Mouse (Mus musculus) embryonic facial prominence, embryonic 12.5 days (tissue): ENCODE results near the gene Adamts2. TPM values are rescaled to one million over a fixed set of nuclear protein-coding genes. Genes with fewer than 3 reads are reported as not detected.

Source experiments
- ATAC-seq: fragments of 200-750 bp; cut with Nextera tagmentation; 2 replicates; pipeline ENCODE4 v1.8.0; 2017; ENCODE audit not compliant: insufficient number of reproducible peaks, insufficient read depth, low FRiP score, low TSS enrichment
- H3K27ac ChIP-seq: fragments of 300-500 bp; sonication (generic); 2 replicates; pipeline ENCODE4 v1.5.1; 2016; ENCODE audit warnings: mild to moderate bottlenecking
- H3K27me3 ChIP-seq: fragments of 300-500 bp; sonication (generic); 2 replicates; pipeline ENCODE4 v1.6.1; 2016; ENCODE audit warnings: mild to moderate bottlenecking, moderate library complexity
- H3K36me3 ChIP-seq: fragments of 300-500 bp; sonication (generic); 2 replicates; pipeline ENCODE4 v1.6.1; 2016; ENCODE audit warnings: mild to moderate bottlenecking
- H3K4me1 ChIP-seq: fragments of 300-500 bp; sonication (generic); 2 replicates; pipeline ENCODE4 v1.6.1; 2016
- H3K4me2 ChIP-seq: fragments of 300-500 bp; sonication (generic); replicated peaks from 2 replicates; pipeline ENCODE4 v1.6.1; 2016; ENCODE audit warnings: mild to moderate bottlenecking, moderate library complexity
- H3K4me3 ChIP-seq: fragments of 300-500 bp; sonication (generic); 2 replicates; pipeline ENCODE4 v1.5.1; 2016; ENCODE audit warnings: mild to moderate bottlenecking
- H3K9ac ChIP-seq: fragments of 300-500 bp; sonication (generic); 2 replicates; pipeline ENCODE4 v1.6.1; 2016; ENCODE audit warnings: mild to moderate bottlenecking, moderate library complexity
- H3K9me3 ChIP-seq: fragments of 300-500 bp; sonication (generic); 2 replicates; pipeline ENCODE4 v1.6.1; 2016; ENCODE audit warnings: mild to moderate bottlenecking, moderate library complexity
- WGBS: fragments of 180-500 bp; shearing (Covaris S2); methylation state at CpG from one replicate; pipeline ENCODE4 v1.1.7; 2016; 5-methylcytosine and 5-hydroxymethylcytosine counted together
- polyA plus RNA-seq: library from polyadenylated mRNA; unstranded; fragments of >200 nt; fragmentation: Nextera tagmentation; extraction: Ambion mirVana; gene quantifications from 2 replicates; pipeline ENCODE4 v1.2.1, GENCODE M21; 2016

Adamts2 gene
- polyA plus RNA-seq, 1 experiment from 2014 or later = 9.8 TPM

- Histone ChIP-seq H3K4me3 (no peak overlapping the region), H3K4me2 (no peak overlapping the region), H3K4me1 (peaks cover 14% of the 10 kb centered on the region), H3K9ac (no peak overlapping the region), H3K36me3 (no peaks in the 10 kb centered on the region), H3K27ac (no peak overlapping the region), H3K9me3 (no peaks in the 10 kb centered on the region), H3K27me3 (peaks cover 45% of the 10 kb centered on the region)
- no peak for ATAC-seq
- 57% methylated on average over 2 of the region's 2 CpGs for WGBS
Observed at GRCm38 (mm10) chr11:50599156-50599555, 2.7 kb upstream of the Adamts2 start.

GRCm38 (mm10) chr11:50602356-50603081 lies 635 bp downstream of the Adamts2 start:
- under 1% methylated on average over 59 of the region's 59 CpGs for WGBS
- ATAC-seq = peak; percentile 25
- H3K36me3 ChIP-seq = no peaks in the 10 kb centered on the region
- peaks cover 14% of the 10 kb centered on the region for H3K4me1 ChIP-seq
- H3K4me2 ChIP-seq = peak overlapping the region; percentile 90
- peak overlapping the region; percentile 36 for H3K27ac ChIP-seq
- H3K9me3 ChIP-seq = no peaks in the 10 kb centered on the region
- H3K27me3 ChIP-seq = peaks cover 73% of the 10 kb centered on the region
- H3K4me3 ChIP-seq = peak overlapping the region; percentile 59
- H3K9ac ChIP-seq = peak overlapping the region; percentile 60

- peaks cover 14% of the 10 kb centered on the region for H3K4me1 ChIP-seq
- 0 out of 2 replicates have a peak, but pooled peaks have one; percentile 47 for ATAC-seq
- peak overlapping the region; percentile 90 for H3K4me2 ChIP-seq
- peak overlapping the region; percentile 60 for H3K9ac ChIP-seq
- H3K36me3 ChIP-seq = no peaks in the 10 kb centered on the region
- no peak overlapping the region for H3K27ac ChIP-seq
- 2% methylated on average over 52 of the region's 52 CpGs for WGBS
- H3K4me3 ChIP-seq = peak overlapping the region; percentile 59
- no peaks in the 10 kb centered on the region for H3K9me3 ChIP-seq
- H3K27me3 ChIP-seq = peaks cover 73% of the 10 kb centered on the region
Observed at GRCm38 (mm10) chr11:50603082-50603910, 1.4 kb downstream of the Adamts2 start.

- WGBS = 75% methylated on average over 16 of the region's 16 CpGs
- no peaks in the 10 kb centered on the region for H3K9me3 ChIP-seq
- no peak overlapping the region for H3K4me2 ChIP-seq
- no peak overlapping the region for H3K4me3 ChIP-seq
- H3K9ac ChIP-seq = no peak overlapping the region
- peaks cover 14% of the 10 kb centered on the region for H3K4me1 ChIP-seq
- ATAC-seq = no peak
- no peaks in the 10 kb centered on the region for H3K36me3 ChIP-seq
- peaks cover 71% of the 10 kb centered on the region for H3K27me3 ChIP-seq
- H3K27ac ChIP-seq = no peak overlapping the region
Observed at GRCm38 (mm10) chr11:50604371-50604770, 2.5 kb downstream of the Adamts2 start.

- Histone ChIP-seq H3K9me3 (no peaks in the 10 kb centered on the region), H3K4me2 (no peak overlapping the region), H3K27me3 (peaks cover 8% of the 10 kb centered on the region), H3K36me3 (no peaks in the 10 kb centered on the region), H3K27ac (no peak overlapping the region), H3K9ac (no peak overlapping the region), H3K4me3 (no peak overlapping the region), H3K4me1 (0 out of 2 replicates have a peak, but pooled peaks cover 10% of the 10 kb centered on the region)
- 44% methylated on average over 5 of the region's 5 CpGs for WGBS
- ATAC-seq = peak; percentile 47; the same call in 1 of the 2 replicates
Observed at GRCm38 (mm10) chr11:50611181-50611580, 9.3 kb downstream of the Adamts2 start.

GRCm38 (mm10) chr11:50617015-50617543 lies 15.2 kb downstream of the Adamts2 start:
- Histone ChIP-seq H3K4me3 (no peak overlapping the region), H3K4me2 (no peak overlapping the region), H3K36me3 (no peaks in the 10 kb centered on the region), H3K27ac (no peak overlapping the region), H3K27me3 (no peaks in the 10 kb centered on the region), H3K9ac (no peak overlapping the region), H3K9me3 (no peaks in the 10 kb centered on the region), H3K4me1 (peaks cover 14% of the 10 kb centered on the region)
- WGBS = 86% methylated on average over 11 of the region's 11 CpGs
- ATAC-seq = no peak

GRCm38 (mm10) chr11:50620926-50621325 lies 19.0 kb downstream of the Adamts2 start:
- H3K9me3 ChIP-seq = no peaks in the 10 kb centered on the region
- no peak overlapping the region for H3K4me3 ChIP-seq
- peaks cover 33% of the 10 kb centered on the region for H3K4me1 ChIP-seq
- no peaks in the 10 kb centered on the region for H3K27me3 ChIP-seq
- H3K27ac ChIP-seq = no peak overlapping the region
- no peak for ATAC-seq
- H3K4me2 ChIP-seq = no peak overlapping the region
- WGBS = 81% methylated on average over 4 of the region's 4 CpGs
- no peaks in the 10 kb centered on the region for H3K36me3 ChIP-seq
- no peak overlapping the region for H3K9ac ChIP-seq

GRCm38 (mm10) chr11:50621364-50621763 lies 19.5 kb downstream of the Adamts2 start:
- H3K27ac ChIP-seq = peak overlapping the region; percentile 83; the same call in 1 of the 2 replicates
- H3K4me3 ChIP-seq = no peak overlapping the region
- H3K9ac ChIP-seq = no peak overlapping the region
- no peak for ATAC-seq
- WGBS = 76% methylated on average over 5 of the region's 5 CpGs
- H3K4me2 ChIP-seq = no peak overlapping the region
- H3K36me3 ChIP-seq = no peaks in the 10 kb centered on the region
- H3K27me3 ChIP-seq = no peaks in the 10 kb centered on the region
- no peaks in the 10 kb centered on the region for H3K9me3 ChIP-seq
- peaks cover 33% of the 10 kb centered on the region for H3K4me1 ChIP-seq

- Histone ChIP-seq H3K27me3 (no peaks in the 10 kb centered on the region), H3K4me3 (peak overlapping the region; percentile 14; the same call in 1 of the 2 replicates), H3K9ac (no peak overlapping the region), H3K27ac (peak overlapping the region; percentile 83), H3K9me3 (no peaks in the 10 kb centered on the region), H3K4me1 (peaks cover 33% of the 10 kb centered on the region), H3K4me2 (peak overlapping the region; percentile 29), H3K36me3 (no peaks in the 10 kb centered on the region)
- WGBS = 22% methylated on average over 15 of the region's 15 CpGs
- ATAC-seq = peak; percentile 88
Observed at GRCm38 (mm10) chr11:50622238-50622726, 20.4 kb downstream of the Adamts2 start.

- Histone ChIP-seq H3K4me3 (no peak overlapping the region), H3K4me2 (no peak overlapping the region), H3K4me1 (peaks cover 33% of the 10 kb centered on the region), H3K36me3 (no peaks in the 10 kb centered on the region), H3K9ac (no peak overlapping the region), H3K9me3 (no peaks in the 10 kb centered on the region), H3K27me3 (no peaks in the 10 kb centered on the region), H3K27ac (no peak overlapping the region; the same call in 1 of the 2 replicates)
- no peak for ATAC-seq
- 96% methylated on average over 3 of the region's 3 CpGs for WGBS
Observed at GRCm38 (mm10) chr11:50623806-50624205, 21.9 kb downstream of the Adamts2 start.

- Histone ChIP-seq H3K4me3 (no peak overlapping the region), H3K36me3 (no peaks in the 10 kb centered on the region), H3K4me2 (no peak overlapping the region), H3K9me3 (no peaks in the 10 kb centered on the region), H3K4me1 (peaks cover 33% of the 10 kb centered on the region), H3K27ac (no peak overlapping the region), H3K27me3 (no peaks in the 10 kb centered on the region), H3K9ac (no peak overlapping the region)
- no peak for ATAC-seq
- 48% methylated on average over 2 of the region's 2 CpGs for WGBS
Observed at GRCm38 (mm10) chr11:50624239-50624638, 22.4 kb downstream of the Adamts2 start.
